Mouse (Mus musculus) ES-E14 (cell line): ENCODE data around the gene Mbd3l1. TPM values are rescaled to one million over a fixed set of nuclear protein-coding genes. Genes with fewer than 3 reads are reported as not detected.
A peak's percentile ranks its signal among the peaks of the same experiment; 100 is the strongest.

Source experiments
- DNase-seq: peaks from one replicate; pipeline ENCODE4 v3.0.0-alpha.2; 2013; ENCODE audit warnings: low read depth, low spot score
- H3K27ac ChIP-seq: 2 replicates; pipeline ENCODE4 v1.5.1; 2012; ENCODE audit warnings: low read depth, mild to moderate bottlenecking, low read length, moderate library complexity, mixed read lengths; ENCODE audit not compliant: poor library complexity, insufficient read depth, severe bottlenecking
- H3K36me3 ChIP-seq: 2 replicates; pipeline ENCODE4 v1.6.1; 2012; ENCODE audit warnings: mild to moderate bottlenecking, low read length, moderate library complexity, mixed read lengths; ENCODE audit not compliant: control insufficient read depth, poor library complexity, insufficient read depth, severe bottlenecking
- H3K4me1 ChIP-seq, 2 experiments: fragments of 150-350 bp in 1 of 2; sonication (generic) in 1 of 2; 2 replicates each; pipeline ENCODE4 v1.6.1; 2012; ENCODE audit warnings: low read length in 2 of 2, mild to moderate bottlenecking in 1 of 2, mixed read lengths in 1 of 2; ENCODE audit not compliant: control insufficient read depth in 2 of 2, insufficient read depth in 2 of 2, poor library complexity in 1 of 2
- H3K4me3 ChIP-seq, 2 experiments: fragments of 150-350 bp in 1 of 2; sonication (generic) in 1 of 2; 2 replicates each; pipeline ENCODE4 v1.5.1; 2012; ENCODE audit warnings: low read length in 2 of 2, low read depth in 1 of 2, mild to moderate bottlenecking in 1 of 2, mixed read lengths in 1 of 2; ENCODE audit not compliant: insufficient read depth in 1 of 2, poor library complexity in 1 of 2, severe bottlenecking in 1 of 2
- H3K9ac ChIP-seq: 2 replicates; pipeline ENCODE4 v1.6.1; 2012; ENCODE audit warnings: low read depth, mild to moderate bottlenecking, low read length, mixed read lengths; ENCODE audit not compliant: poor library complexity, insufficient read depth, severe bottlenecking
- H3K9me3 ChIP-seq: fragments of 150-350 bp; sonication (generic); 2 replicates; pipeline ENCODE4 v1.6.1; 2012; ENCODE audit warnings: low read depth, mild to moderate bottlenecking, low read length; ENCODE audit not compliant: control insufficient read depth, insufficient read depth
- CHD2 ChIP-seq: IDR thresholded peaks from 2 replicates; pipeline ENCODE4 v1.6.1; 2014; ENCODE audit warnings: mild to moderate bottlenecking, low read depth, low read length, inconsistent platforms
- HCFC1 ChIP-seq: IDR thresholded peaks from 2 replicates; pipeline ENCODE4 v1.6.1; 2012; ENCODE audit warnings: low read length, inconsistent platforms, borderline replicate concordance; ENCODE audit not compliant: insufficient read depth
- MAFK ChIP-seq: IDR thresholded peaks from 2 replicates; pipeline ENCODE4 v1.6.1; 2014; ENCODE audit warnings: mild to moderate bottlenecking, low read depth, low read length, inconsistent platforms; ENCODE audit not compliant: insufficient read depth
- ZC3H11A ChIP-seq: IDR thresholded peaks from 2 replicates; pipeline ENCODE4 v1.6.1; 2012; ENCODE audit warnings: low read depth, mild to moderate bottlenecking, inconsistent platforms, low read length, borderline replicate concordance
- ZNF384 ChIP-seq: IDR thresholded peaks from 2 replicates; pipeline ENCODE4 v1.6.1; 2012; ENCODE audit warnings: low read depth, low read length, inconsistent platforms
- in situ Hi-C, 2 experiments: fragments of 600-800 bp; cut with MboI; formaldehyde crosslinking; loops; one replicate each; pipeline ENCODE4 v1.15.1; 2025; ENCODE audit warnings: low sequenced_read_pairs in 2 of 2, inconsistent platforms in 1 of 2; ENCODE audit not compliant: unreplicated experiment in 2 of 2
- total RNA-seq: library from RNA; depleted of rRNA; stranded (reverse); fragments of 300-350 nt; gene quantifications from 2 replicates; pipeline ENCODE4 v1.2.3, GENCODE M21; 2012; rRNA removed

The Mbd3l1 gene
- total RNA-seq, 1 experiment: not detected

GRCm38 (mm10) chr9:18468005-18468404, 10.2 kb upstream of the Mbd3l1 start:
- in situ Hi-C loops: no loop called here
- DNase-seq: no peak

DNA sequence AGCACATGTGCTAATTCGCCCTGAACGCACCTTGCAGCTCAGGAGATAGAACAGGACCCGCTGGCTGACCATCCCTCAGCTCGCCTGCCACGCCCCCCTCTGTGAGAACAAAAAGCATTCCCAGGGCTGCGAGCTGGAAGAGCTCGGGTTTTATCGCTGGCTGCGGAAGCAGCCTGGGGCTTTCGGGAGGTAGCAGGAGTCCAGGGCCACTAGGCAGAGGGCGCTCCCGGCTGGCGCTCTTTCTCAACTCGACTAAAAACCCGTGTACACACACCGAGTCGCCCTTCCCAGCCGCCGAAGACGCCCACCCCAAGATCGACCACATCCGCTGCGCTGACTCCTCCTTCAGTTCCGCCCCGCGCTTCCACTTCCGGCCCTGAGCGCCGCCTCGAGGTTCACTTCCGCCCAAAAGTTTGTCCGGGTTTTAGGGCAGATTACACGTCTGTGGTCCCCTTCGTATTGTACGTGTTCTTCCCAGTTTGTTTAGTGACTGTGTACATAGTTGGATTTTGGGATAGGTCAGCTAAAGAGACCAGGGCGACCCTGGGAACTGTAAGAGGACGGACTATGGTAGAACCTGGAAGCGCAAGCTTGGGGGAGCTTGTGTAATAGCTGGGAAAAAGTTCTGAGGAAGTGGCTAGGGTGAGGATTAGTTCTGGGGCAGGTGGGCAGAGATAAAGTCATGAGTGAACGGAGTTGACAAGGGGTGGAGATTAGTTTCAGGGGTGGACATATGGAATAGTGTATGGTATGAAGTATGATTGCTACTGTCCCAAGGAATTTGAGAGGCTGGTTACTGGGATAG, 4.6 kb upstream of the Mbd3l1 start:
- peak overlapping the region; percentile 70 for H3K9ac ChIP-seq
- DNase-seq: peak; percentile 75
- peak overlapping the region; percentile 61 to 97 for H3K4me3 ChIP-seq
- no peak for TF ChIP-seq ZNF384
- no peak for TF ChIP-seq HCFC1
- no peak for TF ChIP-seq MAFK
- no peak for TF ChIP-seq ZC3H11A
- H3K27ac ChIP-seq: peak overlapping the region; percentile 9; the same call in 1 of the 2 replicates
- no peaks in the 10 kb centered on the region for H3K9me3 ChIP-seq
- H3K4me1 ChIP-seq: no peaks in the 10 kb centered on the region
- in situ Hi-C loops: no loop called here
- H3K36me3 ChIP-seq: no peaks in the 10 kb centered on the region; the same call in 1 of the 2 replicates

More at GRCm38 (mm10) chr9:18468005-18468404, 10.2 kb upstream of the Mbd3l1 start:
- no peak for TF ChIP-seq CHD2
- TF ChIP-seq HCFC1: no peak
- TF ChIP-seq MAFK: no peak
- Histone ChIP-seq H3K27ac (no peak overlapping the region), H3K9me3 (no peaks in the 10 kb centered on the region; the same call in 1 of the 2 replicates), H3K4me1 (peaks cover 0 to 2% of the 10 kb centered on the region in 2 experiments; a peak in 1 of 4 replicates), H3K36me3 (no peaks in the 10 kb centered on the region; the same call in 1 of the 2 replicates), H3K4me3 (no peak overlapping the region), H3K9ac (no peak overlapping the region)

- DNase-seq: peak; percentile 38
- in situ Hi-C loops: loop anchor here in 1 of 2 experiments (25.0 kb wide), 1 partner anchor 229 kb away; no protein-coding TSS in a partner anchor
- Histone ChIP-seq H3K36me3 (no peaks in the 10 kb centered on the region), H3K4me1 (no peaks in the 10 kb centered on the region), H3K9me3 (no peaks in the 10 kb centered on the region), H3K4me3 (no peak overlapping the region), H3K27ac (no peak overlapping the region), H3K9ac (no peak overlapping the region)
- TF ChIP-seq CHD2: no peak
- TF ChIP-seq HCFC1: no peak
- no peak for TF ChIP-seq MAFK
- TF ChIP-seq ZNF384: no peak
- peak; percentile 90; the same call in 1 of the 2 replicates for TF ChIP-seq ZC3H11A
Observed at GRCm38 (mm10) chr9:18508098-18508497, 29.9 kb downstream of the Mbd3l1 start.

Other genes starting within 250 kb of the Mbd3l1 start
- 70.6 and 81.3 TPM in 2 replicates for gene Chordc1, start 186.2 kb upstream of the Mbd3l1 start, total RNA-seq
- 2.9 and 3.6 TPM in 2 replicates for gene Naalad2, start 75.4 kb upstream of the Mbd3l1 start, total RNA-seq
- gene Ubtfl1, start 73.9 kb upstream of the Mbd3l1 start, total RNA-seq: 1.6 and 1.7 TPM in 2 replicates
- not detected in 2 replicates for gene Mbd3l2, start 47.7 kb upstream of the Mbd3l1 start, total RNA-seq
- gene Zfp558, start 91 bp upstream of the Mbd3l1 start, total RNA-seq: 2.2 and 2.7 TPM in 2 replicates
- under 0.01 TPM in 2 replicates for gene Muc16, start 196.2 kb downstream of the Mbd3l1 start, total RNA-seq